Mouse (Mus musculus) adrenal gland, postnatal 10 days (tissue): ENCODE results near the gene Il2rb. TPM values are rescaled to one million over a fixed set of nuclear protein-coding genes. Genes with fewer than 3 reads are reported as not detected.

Experiments
- DNase-seq: peaks from one replicate; pipeline ENCODE4 v3.0.0; 2021; ENCODE audit warnings: mixed read lengths
- long read RNA-seq, 2 experiments: library from polyadenylated mRNA; stranded (forward); transcript quantifications; one replicate each; pipeline ENCODE4 v2.0.0; 2021
- total RNA-seq, 2 experiments: library from RNA; stranded (reverse); gene quantifications; 2 replicates each; pipeline ENCODE4 v1.2.3; 2021

Il2rb gene
- total RNA-seq, result 1 to 10 TPM; 1.9 TPM
- long read RNA-seq, experiment 1, result 0 reads
- long read RNA-seq, experiment 2, result 0 reads

GRCm38 (mm10) chr15:78494968-78495406 lies at the start of gene Il2rb:
TSS of gene Il2rb (minus strand) at chr15:78495271.
- no peak for DNase-seq

GRCm38 (mm10) chr15:78544561-78545001 lies 49.5 kb upstream of the Il2rb start, which contains the start of gene Sstr3:
TSS of gene Sstr3 (minus strand) at chr15:78544685.
- peak; percentile 61 for DNase-seq

- no peak for DNase-seq
Observed at GRCm38 (mm10) chr15:78544041-78544440, 49.0 kb upstream of the Il2rb start.

GRCm38 (mm10) chr15:78542767-78543303 lies 47.8 kb upstream of the Il2rb start:
- no peak for DNase-seq

- no peak for DNase-seq
Observed at GRCm38 (mm10) chr15:78542098-78542766, 47.2 kb upstream of the Il2rb start.

GRCm38 (mm10) chr15:78541606-78542005 lies 46.5 kb upstream of the Il2rb start:
- no peak for DNase-seq

- DNase-seq, result no peak
Observed at GRCm38 (mm10) chr15:78541036-78541435, 46.0 kb upstream of the Il2rb start.

- DNase-seq, result peak; percentile 46
Observed at GRCm38 (mm10) chr15:78535723-78536421, 40.8 kb upstream of the Il2rb start.

- DNase-seq, result no peak
Observed at GRCm38 (mm10) chr15:78533346-78533835, 38.3 kb upstream of the Il2rb start.

GRCm38 (mm10) chr15:78532566-78533345 lies 37.7 kb upstream of the Il2rb start:
- no peak for DNase-seq

- DNase-seq, result peak; percentile 98
Observed at GRCm38 (mm10) chr15:78531901-78532469, 36.9 kb upstream of the Il2rb start.

GRCm38 (mm10) chr15:78531451-78531720 lies 36.3 kb upstream of the Il2rb start:
- no peak for DNase-seq

- DNase-seq, result peak; percentile 82
Observed at GRCm38 (mm10) chr15:78530671-78531450, 35.8 kb upstream of the Il2rb start, which contains the start of gene C1qtnf6. TSS of gene C1qtnf6 (minus strand) at chr15:78531416.

- no peak for DNase-seq
Observed at GRCm38 (mm10) chr15:78530141-78530540, 35.1 kb upstream of the Il2rb start.

GRCm38 (mm10) chr15:78529428-78529990 lies 34.4 kb upstream of the Il2rb start:
- DNase-seq, result peak; percentile 85

GRCm38 (mm10) chr15:78528726-78529411 lies 33.8 kb upstream of the Il2rb start:
- peak; percentile 50 for DNase-seq

GRCm38 (mm10) chr15:78527973-78528372 lies 32.9 kb upstream of the Il2rb start:
- peak; percentile 58 for DNase-seq

GRCm38 (mm10) chr15:78524163-78524562 lies 29.1 kb upstream of the Il2rb start:
- DNase-seq, result no peak

GRCm38 (mm10) chr15:78521892-78522291 lies 26.8 kb upstream of the Il2rb start:
- no peak for DNase-seq

- DNase-seq, result no peak
Observed at GRCm38 (mm10) chr15:78521331-78521730, 26.3 kb upstream of the Il2rb start.
